Mouse (Mus musculus) spleen, adult 2 months (tissue): ENCODE results near the gene Slc22a23.

Source experiments
- CTCF ChIP-seq: fragments of 200-500 bp; IDR thresholded peaks from 2 replicates; pipeline ENCODE4 v1.5.1; 2011; ENCODE audit warnings: mild to moderate bottlenecking, inconsistent platforms; ENCODE audit not compliant: insufficient read depth, insufficient read length, insufficient replicate concordance; ENCODE audit errors: extremely low read depth
- POLR2A ChIP-seq: fragments of 200-500 bp; IDR thresholded peaks from 2 replicates; pipeline ENCODE4 v1.6.1; 2011; ENCODE audit warnings: low read depth, low read length, inconsistent platforms

DNA sequence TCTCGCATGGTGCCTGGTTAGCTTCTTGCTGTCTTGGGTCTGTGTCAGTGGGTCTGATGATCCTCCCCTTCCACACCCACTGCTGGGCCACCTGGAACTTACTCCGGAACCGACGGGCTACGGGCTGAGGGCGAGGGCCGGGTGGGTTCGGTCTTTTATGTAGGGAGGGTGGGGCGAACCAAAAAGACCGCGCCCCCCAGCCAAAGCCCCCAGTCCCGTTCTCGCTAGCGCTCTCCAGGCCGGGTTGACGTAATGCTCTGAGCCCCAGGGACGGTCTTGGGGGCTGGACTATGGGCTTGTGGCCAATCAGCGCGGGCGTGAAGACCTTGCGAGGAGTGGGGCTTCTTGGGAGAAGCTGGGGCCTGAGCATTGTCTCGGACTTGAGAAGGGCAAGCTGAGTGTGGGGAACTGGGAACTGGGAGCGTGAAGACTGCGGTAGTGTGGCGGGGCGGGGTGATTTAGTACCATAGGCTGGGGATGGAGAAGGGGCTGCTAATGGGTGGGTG is 214.7 kb downstream of the Slc22a23 start, which contains the start of gene Tubb2b:
- TF ChIP-seq POLR2A: no peak
- no peak for TF ChIP-seq CTCF
